Mouse (Mus musculus) midbrain, embryonic 16.5 days (tissue): ENCODE data around the gene Ezh1. TPM values are rescaled to one million over a fixed set of nuclear protein-coding genes. Genes with fewer than 3 reads are reported as not detected.

Experiments used
- ATAC-seq: fragments of 200-750 bp; cut with Nextera tagmentation; 2 replicates; pipeline ENCODE4 v1.8.0; 2017; ENCODE audit warnings: moderate TSS enrichment
- H3K27ac ChIP-seq: fragments of 300-500 bp; sonication (generic); 2 replicates; pipeline ENCODE4 v1.5.1; 2014; ENCODE audit warnings: mild to moderate bottlenecking, low read length, mixed read lengths
- H3K27me3 ChIP-seq: fragments of 300-500 bp; sonication (generic); 2 replicates; pipeline ENCODE4 v1.6.1; 2014; ENCODE audit warnings: low read depth, low read length, mixed read lengths; ENCODE audit not compliant: control insufficient read depth, insufficient read depth
- H3K36me3 ChIP-seq: fragments of 300-500 bp; sonication (generic); 2 replicates; pipeline ENCODE4 v1.6.1; 2014; ENCODE audit warnings: mild to moderate bottlenecking, low read length, moderate library complexity, mixed read lengths; ENCODE audit not compliant: control insufficient read depth, insufficient read depth
- H3K4me1 ChIP-seq: fragments of 300-500 bp; sonication (generic); 2 replicates; pipeline ENCODE4 v1.6.1; 2014; ENCODE audit warnings: mild to moderate bottlenecking, low read length, mixed read lengths; ENCODE audit not compliant: control insufficient read depth, insufficient read depth
- H3K4me2 ChIP-seq: fragments of 300-500 bp; sonication (generic); 2 replicates; pipeline ENCODE4 v1.6.1; 2014; ENCODE audit warnings: mild to moderate bottlenecking, low read length, mixed read lengths
- H3K4me3 ChIP-seq: fragments of 300-500 bp; sonication (generic); 2 replicates; pipeline ENCODE4 v1.5.1; 2014; ENCODE audit warnings: low read depth, mild to moderate bottlenecking, low read length, moderate library complexity, mixed read lengths
- H3K9ac ChIP-seq: fragments of 300-500 bp; sonication (generic); 2 replicates; pipeline ENCODE4 v1.6.1; 2014; ENCODE audit warnings: low read depth, low read length, mixed read lengths
- H3K9me3 ChIP-seq: fragments of 300-500 bp; sonication (generic); replicated peaks from 2 replicates; pipeline ENCODE4 v1.6.1; 2014; ENCODE audit warnings: mild to moderate bottlenecking, low read length, mixed read lengths; ENCODE audit not compliant: control insufficient read depth, poor library complexity, severe bottlenecking
- WGBS: fragments of 180-500 bp; shearing (Covaris S2); extraction: QIAGEN DNeasy Blood & Tissue Kit; methylation state at CpG from one replicate; pipeline ENCODE4 v1.1.7; 2014; 5-methylcytosine and 5-hydroxymethylcytosine counted together
- polyA plus RNA-seq: library from polyadenylated mRNA; unstranded; fragments of >200 nt; fragmentation: Nextera tagmentation; extraction: Ambion mirVana; gene quantifications from 2 replicates; pipeline ENCODE4 v1.2.1, GENCODE M21; 2015

Ezh1 gene
- polyA plus RNA-seq, 1 experiment from 2014 or later = 34.4 TPM

DNA sequence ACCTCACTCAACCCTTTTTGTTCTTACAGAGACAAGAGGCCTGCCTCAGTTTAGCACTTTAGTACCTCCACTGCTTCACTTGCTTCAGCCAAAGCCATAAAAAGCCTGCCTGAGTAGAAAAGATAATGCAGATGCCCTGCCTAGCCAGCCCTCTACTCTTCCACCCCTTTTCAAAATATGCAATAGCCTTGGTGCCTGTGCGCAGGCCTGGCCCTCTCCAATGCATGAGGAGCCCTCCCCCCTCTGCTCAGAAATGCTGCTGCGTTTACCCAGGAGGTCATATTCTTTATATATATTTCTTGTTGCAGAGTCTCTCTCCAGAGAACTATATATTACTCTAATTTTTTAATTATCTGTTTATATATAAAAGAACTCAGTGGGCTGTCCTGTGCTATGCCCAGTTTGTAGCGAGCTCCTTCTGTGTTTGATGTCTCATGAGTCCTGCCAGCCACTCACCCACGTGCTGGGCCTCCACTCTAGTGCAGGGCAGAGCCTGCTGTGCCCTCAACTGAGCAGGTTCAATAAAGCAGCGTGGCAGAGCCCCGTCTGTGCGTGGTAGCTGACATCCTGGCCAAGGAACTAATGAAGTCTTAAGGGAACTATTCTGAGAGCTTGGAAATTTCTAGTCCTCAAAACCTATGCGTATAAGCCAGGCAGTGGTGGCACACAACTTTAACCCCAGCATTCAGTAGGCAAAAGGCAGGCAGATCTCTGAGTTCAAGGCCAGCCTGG, 35.9 kb downstream of the Ezh1 start:
- H3K4me2 ChIP-seq = no peak overlapping the region
- no peak overlapping the region for H3K9ac ChIP-seq
- no peaks in the 10 kb centered on the region for H3K27me3 ChIP-seq
- H3K27ac ChIP-seq = peak overlapping the region; percentile 35
- 36% methylated on average over 8 of the region's 8 CpGs for WGBS
- no peak for ATAC-seq
- H3K4me1 ChIP-seq = peaks cover 5% of the 10 kb centered on the region
- no peaks in the 10 kb centered on the region for H3K9me3 ChIP-seq
- no peak overlapping the region for H3K4me3 ChIP-seq
- 0 out of 2 replicates have a peak, but pooled peaks cover 2% of the 10 kb centered on the region for H3K36me3 ChIP-seq

DNA sequence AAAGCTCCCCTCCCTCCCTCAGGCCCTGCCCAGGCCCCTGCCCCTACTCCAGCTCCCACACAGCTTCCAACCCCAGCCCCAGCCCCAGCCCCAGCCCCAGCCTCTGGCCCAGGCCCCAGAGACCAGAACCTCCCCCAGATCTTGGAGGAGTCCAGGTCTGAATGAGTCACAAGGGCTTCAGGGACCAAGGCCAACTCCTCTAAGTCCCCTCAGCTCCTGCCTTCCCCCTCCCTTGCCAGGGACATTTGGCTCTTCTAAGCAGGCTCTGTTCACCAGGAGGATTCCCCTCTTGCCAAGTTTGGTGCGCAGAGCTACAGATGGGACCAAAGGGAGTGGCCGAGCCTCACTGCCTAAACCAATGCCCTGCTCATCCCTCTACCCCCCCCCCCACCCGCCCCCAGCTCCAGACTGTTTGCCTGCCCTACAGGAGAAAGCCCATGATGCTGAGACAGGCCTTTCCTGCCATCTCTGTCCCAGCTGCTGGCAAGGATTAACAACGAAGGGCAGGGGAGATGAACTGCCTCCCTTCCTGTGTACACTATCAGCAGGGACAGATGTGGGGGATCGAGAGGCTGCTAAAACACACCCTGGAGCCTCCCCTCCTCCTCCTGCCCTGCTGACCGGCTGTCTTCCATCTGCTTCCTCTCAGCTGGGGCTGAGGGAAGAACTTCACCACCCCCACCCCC, 36.6 kb downstream of the Ezh1 start:
- Histone ChIP-seq H3K27ac (peak overlapping the region; percentile 35), H3K27me3 (no peaks in the 10 kb centered on the region), H3K9ac (no peak overlapping the region), H3K4me1 (peaks cover 5% of the 10 kb centered on the region), H3K36me3 (0 out of 2 replicates have a peak, but pooled peaks cover 4% of the 10 kb centered on the region), H3K4me3 (no peak overlapping the region), H3K9me3 (no peaks in the 10 kb centered on the region), H3K4me2 (no peak overlapping the region)
- WGBS = 3% methylated on average over 4 of the region's 6 CpGs
- peak; percentile 64 for ATAC-seq

DNA sequence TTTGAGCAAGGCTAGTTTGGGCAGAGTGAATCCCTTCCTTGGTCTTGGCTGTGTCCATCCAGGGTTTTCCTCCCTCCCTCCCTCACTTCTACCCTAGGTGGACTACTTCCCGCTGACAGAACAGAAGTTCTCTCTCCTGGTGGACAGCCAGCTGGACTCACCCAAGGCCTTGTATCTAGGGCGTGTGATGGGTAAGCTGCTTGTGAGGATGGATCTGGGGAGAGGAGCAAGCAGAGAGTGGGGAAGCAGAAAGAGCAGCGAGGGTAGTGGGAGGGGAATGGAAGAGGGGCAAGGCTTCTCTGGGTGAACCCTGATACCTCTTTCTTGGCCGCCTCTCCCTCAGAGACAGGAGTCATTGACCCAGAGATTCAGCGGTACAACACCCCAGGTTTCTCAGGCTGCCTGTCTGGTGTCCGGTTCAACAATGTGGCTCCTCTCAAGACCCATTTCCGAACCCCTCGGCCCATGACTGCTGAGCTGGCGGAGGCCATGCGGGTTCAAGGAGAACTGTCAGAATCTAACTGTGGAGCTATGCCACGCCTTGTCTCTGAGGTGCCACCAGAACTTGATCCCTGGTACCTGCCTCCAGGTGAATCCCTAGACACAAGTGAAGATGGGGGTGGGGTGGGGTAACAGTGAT, 38.0 kb downstream of the Ezh1 start:
- Histone ChIP-seq H3K27me3 (no peaks in the 10 kb centered on the region), H3K4me3 (no peak overlapping the region), H3K4me2 (no peak overlapping the region), H3K9me3 (no peaks in the 10 kb centered on the region), H3K27ac (no peak overlapping the region), H3K4me1 (peaks cover 5% of the 10 kb centered on the region), H3K9ac (no peak overlapping the region), H3K36me3 (0 out of 2 replicates have a peak, but pooled peaks cover 4% of the 10 kb centered on the region)
- 81% methylated on average over 11 of the region's 11 CpGs for WGBS
- no peak for ATAC-seq

GRCm38 (mm10) chr11:101187541-101187940, 38.7 kb downstream of the Ezh1 start:
- Histone ChIP-seq H3K27me3 (no peaks in the 10 kb centered on the region), H3K4me3 (no peak overlapping the region), H3K4me1 (peaks cover 5% of the 10 kb centered on the region), H3K4me2 (no peak overlapping the region), H3K27ac (no peak overlapping the region), H3K9ac (no peak overlapping the region), H3K36me3 (0 out of 2 replicates have a peak, but pooled peaks cover 6% of the 10 kb centered on the region), H3K9me3 (no peaks in the 10 kb centered on the region)
- 91% methylated on average over 5 of the region's 5 CpGs for whole genome bisulfite sequencing
- no peak for ATAC-seq

DNA sequence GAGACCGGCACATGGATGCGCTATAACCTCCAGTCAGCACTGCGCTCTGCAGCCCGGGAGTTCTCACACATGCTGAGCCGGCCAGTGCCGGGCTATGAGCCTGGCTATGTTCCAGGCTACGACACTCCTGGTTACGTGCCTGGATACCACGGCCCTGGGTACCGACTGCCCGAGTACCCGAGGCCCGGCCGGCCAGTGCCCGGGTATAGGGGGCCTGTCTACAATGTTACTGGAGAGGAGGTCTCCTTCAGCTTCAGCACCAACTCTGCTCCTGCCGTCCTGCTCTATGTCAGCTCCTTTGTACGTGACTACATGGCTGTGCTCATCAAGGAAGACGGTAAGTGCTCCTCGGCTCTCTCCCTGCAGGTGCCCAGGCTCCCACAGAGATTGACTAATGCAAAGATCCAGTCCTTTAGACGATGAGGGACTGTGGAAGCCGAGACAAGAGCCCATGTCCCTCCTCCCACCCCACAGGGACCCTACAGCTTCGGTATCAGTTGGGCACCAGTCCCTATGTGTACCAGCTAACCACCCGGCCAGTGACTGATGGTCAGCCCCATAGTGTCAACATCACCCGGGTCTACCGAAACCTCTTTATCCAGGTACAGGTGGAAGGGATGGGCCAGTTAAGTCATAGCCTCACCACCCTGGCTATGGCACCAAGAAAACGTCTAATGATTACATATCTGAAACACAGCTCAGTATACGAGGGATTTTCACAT, 39.6 kb downstream of the Ezh1 start:
- ATAC-seq = no peak
- H3K27me3 ChIP-seq = no peaks in the 10 kb centered on the region
- peaks cover 5% of the 10 kb centered on the region for H3K4me1 ChIP-seq
- no peaks in the 10 kb centered on the region for H3K9me3 ChIP-seq
- WGBS = 82% methylated on average over 27 of the region's 27 CpGs
- H3K36me3 ChIP-seq = 0 out of 2 replicates have a peak, but pooled peaks cover 6% of the 10 kb centered on the region
- no peak overlapping the region for H3K4me3 ChIP-seq
- no peak overlapping the region for H3K4me2 ChIP-seq
- no peak overlapping the region for H3K9ac ChIP-seq
- no peak overlapping the region for H3K27ac ChIP-seq

- Histone ChIP-seq H3K9ac (no peak overlapping the region), H3K27me3 (no peaks in the 10 kb centered on the region), H3K4me1 (peaks cover 5% of the 10 kb centered on the region), H3K36me3 (0 out of 2 replicates have a peak, but pooled peaks cover 6% of the 10 kb centered on the region), H3K27ac (no peak overlapping the region), H3K4me3 (no peak overlapping the region), H3K4me2 (no peak overlapping the region), H3K9me3 (no peaks in the 10 kb centered on the region)
- no peak for ATAC-seq
- WGBS = 92% methylated on average over 4 of the region's 4 CpGs
Observed at GRCm38 (mm10) chr11:101185441-101185840, 40.8 kb downstream of the Ezh1 start.

GRCm38 (mm10) chr11:101184984-101185383, 41.3 kb downstream of the Ezh1 start:
- Histone ChIP-seq H3K4me1 (peaks cover 5% of the 10 kb centered on the region), H3K27me3 (no peaks in the 10 kb centered on the region), H3K9ac (no peak overlapping the region), H3K9me3 (no peaks in the 10 kb centered on the region), H3K27ac (no peak overlapping the region), H3K36me3 (0 out of 2 replicates have a peak, but pooled peaks cover 6% of the 10 kb centered on the region), H3K4me2 (no peak overlapping the region), H3K4me3 (no peak overlapping the region)
- 85% methylated on average over 12 of the region's 12 CpGs for WGBS
- ATAC-seq = no peak

- Histone ChIP-seq H3K4me1 (no peaks in the 10 kb centered on the region; the same call in 1 of the 2 replicates), H3K9me3 (no peaks in the 10 kb centered on the region), H3K27ac (no peak overlapping the region), H3K36me3 (0 out of 2 replicates have a peak, but pooled peaks cover 4% of the 10 kb centered on the region), H3K9ac (0 out of 2 replicates have a peak overlapping the region, but pooled peaks have one; percentile 12), H3K4me3 (no peak overlapping the region), H3K27me3 (peaks cover 7% of the 10 kb centered on the region; the same call in 1 of the 2 replicates), H3K4me2 (no peak overlapping the region)
- WGBS = 77% methylated on average over 14 of the region's 14 CpGs
- no peak for ATAC-seq
Observed at GRCm38 (mm10) chr11:101182771-101183517, 43.3 kb downstream of the Ezh1 start.
